Mouse (Mus musculus) E14TG2a.4 (cell line): ENCODE measurements around the gene Ddx42.

Experiments
- H3K27me3 ChIP-seq: 2 replicates; pipeline ENCODE4 v1.6.1; 2014; ENCODE audit warnings: low read length, control low read depth; ENCODE audit not compliant: insufficient read depth
- H3K36me3 ChIP-seq: 2 replicates; pipeline ENCODE4 v1.6.1; 2014; ENCODE audit warnings: low read length, control low read depth; ENCODE audit not compliant: insufficient read depth
- H3K4me1 ChIP-seq: replicated peaks from 2 replicates; pipeline ENCODE4 v1.6.1; 2014; ENCODE audit warnings: low read depth, low read length, control low read depth
- H3K4me3 ChIP-seq: replicated peaks from 2 replicates; pipeline ENCODE4 v1.5.1; 2014; ENCODE audit warnings: mild to moderate bottlenecking, low read length
- H3K9me3 ChIP-seq: 2 replicates; pipeline ENCODE4 v1.6.1; 2014; ENCODE audit warnings: low read length, control low read depth
- CTCF ChIP-seq: conservative IDR thresholded peaks from 2 replicates; pipeline ENCODE4 v1.5.1; 2014; ENCODE audit warnings: low read length
- NANOG ChIP-seq: IDR thresholded peaks from 2 replicates; pipeline ENCODE4 v1.6.1; 2014; ENCODE audit warnings: borderline replicate concordance, low read length, mixed read lengths
- POU5F1 ChIP-seq: IDR thresholded peaks from 2 replicates; pipeline ENCODE4 v1.6.1; 2014; ENCODE audit warnings: low read length, borderline replicate concordance

Ddx42 gene

DNA sequence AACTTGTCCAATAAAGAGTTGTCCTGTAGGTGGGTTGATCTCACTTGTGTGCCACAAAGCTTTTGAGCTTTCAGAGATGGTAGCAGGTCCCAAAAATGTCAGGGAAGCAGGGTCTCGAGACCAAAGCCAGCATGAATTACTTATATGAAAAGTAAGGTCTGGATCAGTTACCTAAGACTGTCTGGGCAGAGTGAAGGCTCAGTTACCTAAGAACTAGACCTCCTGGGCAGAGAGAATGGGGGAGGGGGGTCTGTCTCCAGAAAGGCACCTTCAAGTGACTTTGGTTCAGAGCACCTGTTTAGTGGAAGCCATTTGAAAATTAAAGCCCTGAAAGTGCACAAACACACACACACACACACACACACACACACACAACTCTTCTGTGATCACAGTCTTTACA is 57.6 kb downstream of the Ddx42 start:
- Histone ChIP-seq H3K4me3 (peak overlapping the region; percentile 74), H3K36me3 (peaks cover 8% of the 10 kb centered on the region), H3K4me1 (peaks cover 57% of the 10 kb centered on the region), H3K9me3 (no peaks in the 10 kb centered on the region), H3K27me3 (peaks cover 33% of the 10 kb centered on the region)
- TF ChIP-seq NANOG (no peak), CTCF (no peak), POU5F1 (no peak)

DNA sequence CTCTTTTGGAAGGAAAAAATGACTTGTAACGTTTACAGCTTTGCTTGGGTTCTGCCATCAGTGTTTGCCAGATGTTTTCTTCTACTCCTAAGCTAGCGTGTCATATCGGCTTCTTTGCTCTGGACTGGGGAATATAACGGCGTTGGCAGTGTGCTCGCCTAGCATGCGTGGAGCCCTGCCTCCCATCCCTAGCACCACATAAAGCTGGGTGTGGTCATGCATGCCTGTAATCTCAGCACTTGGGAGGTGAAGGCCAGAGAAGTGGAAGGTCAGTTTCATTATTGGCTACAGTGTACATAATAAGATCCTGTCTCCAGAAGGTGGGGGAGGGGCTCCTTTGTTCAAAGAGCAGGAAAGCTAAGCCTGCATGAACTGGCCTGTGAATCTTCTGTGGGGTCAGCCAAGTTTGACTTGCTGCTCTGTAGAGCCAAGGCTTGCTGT is 58.3 kb downstream of the Ddx42 start:
- no peak for TF ChIP-seq POU5F1
- TF ChIP-seq CTCF = no peak
- no peak for TF ChIP-seq NANOG
- peaks cover 52% of the 10 kb centered on the region for H3K4me1 ChIP-seq
- H3K9me3 ChIP-seq = no peaks in the 10 kb centered on the region
- H3K36me3 ChIP-seq = peaks cover 7% of the 10 kb centered on the region
- H3K4me3 ChIP-seq = no peak overlapping the region
- H3K27me3 ChIP-seq = peaks cover 33% of the 10 kb centered on the region

DNA sequence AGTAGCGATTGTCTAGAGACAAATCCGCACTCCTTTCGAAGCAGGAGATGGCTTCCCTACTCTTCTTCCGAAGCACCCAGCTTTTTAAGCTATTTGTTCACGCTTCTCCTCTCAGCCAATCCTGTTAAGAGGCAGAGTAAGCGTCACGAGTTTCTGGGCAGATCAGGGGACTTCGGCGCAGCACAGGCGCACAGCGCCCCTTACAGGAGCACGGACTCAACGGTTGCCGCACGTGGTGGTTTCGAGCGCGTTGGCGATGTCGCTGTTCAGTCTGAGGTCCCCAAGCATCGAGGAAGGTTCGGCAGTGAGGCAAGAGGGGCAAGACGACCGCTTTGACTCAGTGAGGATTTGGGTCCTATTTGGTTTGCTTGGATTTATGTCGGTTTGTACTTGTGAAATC is 59.7 kb downstream of the Ddx42 start, which contains the start of gene Tcam1:
Gene Tcam1 (plus strand): TSS at position 219 of the 400 bp plus-strand sequence.
- Histone ChIP-seq H3K36me3 (no peaks in the 10 kb centered on the region), H3K4me1 (peaks cover 38% of the 10 kb centered on the region), H3K4me3 (no peak within 1 kb of the TSS), H3K9me3 (no peaks in the 10 kb centered on the region), H3K27me3 (peaks cover 33% of the 10 kb centered on the region)
- no peak for TF ChIP-seq POU5F1
- TF ChIP-seq CTCF = peak; percentile 34

DNA sequence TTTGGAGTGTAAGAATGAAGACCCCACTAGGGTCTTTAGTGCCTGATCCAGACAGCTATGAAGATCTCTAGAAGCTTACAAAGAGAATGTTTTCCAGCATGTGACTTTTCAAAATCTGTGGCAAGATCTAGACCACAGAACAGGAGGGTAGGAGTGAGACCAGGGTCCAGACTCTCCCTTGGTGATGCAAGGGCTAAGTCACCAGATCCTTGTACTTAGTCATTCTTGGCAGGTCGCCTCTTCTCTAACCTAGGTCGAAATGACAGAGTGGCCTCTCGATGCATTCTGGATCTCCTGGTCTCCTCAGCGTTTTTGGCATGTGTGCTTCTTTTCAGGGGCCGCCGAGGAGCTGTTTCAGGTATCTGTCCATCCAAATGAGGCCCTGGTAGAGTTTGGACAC is 65.7 kb downstream of the Ddx42 start:
- peaks cover 9% of the 10 kb centered on the region for H3K4me1 ChIP-seq
- TF ChIP-seq NANOG (no peak), CTCF (no peak), POU5F1 (no peak)
- H3K9me3 ChIP-seq = no peaks in the 10 kb centered on the region
- peaks cover 65% of the 10 kb centered on the region for H3K27me3 ChIP-seq
- no peaks in the 10 kb centered on the region for H3K36me3 ChIP-seq
- no peak overlapping the region for H3K4me3 ChIP-seq

DNA sequence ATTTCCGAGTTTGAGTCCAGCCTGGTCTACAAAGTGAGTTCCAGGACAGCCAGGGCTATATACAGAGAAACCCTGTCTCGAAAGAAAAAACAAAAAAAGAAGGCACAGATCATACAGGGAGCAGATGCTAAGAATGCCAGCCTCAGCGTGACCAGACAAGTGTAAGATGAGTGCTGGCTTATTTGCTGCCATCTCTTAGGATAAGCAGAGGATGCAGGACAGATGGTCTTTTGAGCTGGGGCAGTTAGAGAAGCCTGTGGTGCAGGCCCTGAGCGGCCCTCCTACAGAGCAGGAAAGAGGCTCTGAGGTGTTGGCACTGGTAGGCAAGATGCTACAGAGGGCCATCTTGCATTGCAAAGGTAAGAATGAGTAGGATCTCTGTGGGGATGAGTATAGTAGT is 66.6 kb downstream of the Ddx42 start:
- Histone ChIP-seq H3K27me3 (peaks cover 61% of the 10 kb centered on the region), H3K4me3 (no peak overlapping the region), H3K36me3 (no peaks in the 10 kb centered on the region), H3K4me1 (peaks cover 9% of the 10 kb centered on the region), H3K9me3 (no peaks in the 10 kb centered on the region)
- TF ChIP-seq POU5F1 (no peak), CTCF (no peak), NANOG (no peak)

DNA sequence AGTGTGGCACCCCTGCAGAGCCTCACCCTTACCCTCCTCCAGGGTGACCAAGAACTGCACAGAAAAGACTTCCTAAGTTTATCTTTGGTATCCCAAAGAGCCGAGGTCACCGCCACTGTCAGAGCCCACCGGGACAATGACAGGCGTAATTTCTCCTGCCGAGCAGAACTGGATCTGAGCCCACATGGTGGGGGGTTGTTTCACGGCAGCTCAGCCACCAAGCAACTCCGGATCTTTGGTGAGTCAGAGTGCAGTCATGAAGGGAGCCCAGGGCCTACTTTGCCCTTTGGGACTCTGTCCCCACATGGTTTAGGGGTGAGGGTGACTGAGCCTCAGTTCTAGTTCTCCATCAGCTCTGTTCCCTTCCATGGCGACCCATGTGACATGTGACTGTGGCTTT is 67.4 kb downstream of the Ddx42 start:
- TF ChIP-seq CTCF (no peak), POU5F1 (no peak), NANOG (no peak)
- H3K4me3 ChIP-seq = no peak overlapping the region
- no peaks in the 10 kb centered on the region for H3K9me3 ChIP-seq
- H3K27me3 ChIP-seq = peaks cover 56% of the 10 kb centered on the region
- H3K4me1 ChIP-seq = peaks cover 9% of the 10 kb centered on the region
- no peaks in the 10 kb centered on the region for H3K36me3 ChIP-seq

DNA sequence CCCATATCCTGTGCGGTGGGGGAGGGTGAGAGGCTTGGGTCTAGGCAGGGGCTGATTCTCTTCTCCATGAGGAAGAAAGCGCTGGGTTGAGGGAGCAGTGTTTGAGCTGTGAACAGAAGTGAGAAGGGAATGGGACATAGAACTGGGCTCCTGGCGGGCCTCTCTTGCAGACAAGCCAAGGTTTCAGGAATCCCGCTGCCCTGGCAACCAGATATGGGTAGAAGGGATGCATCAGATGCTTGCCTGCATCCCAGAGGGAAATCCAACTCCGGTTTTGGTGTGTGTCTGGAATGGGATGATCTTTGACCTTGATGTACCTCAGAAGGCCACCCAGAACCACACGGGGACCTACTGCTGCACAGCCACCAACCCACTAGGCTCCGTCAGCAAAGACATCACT is 69.5 kb downstream of the Ddx42 start:
- peaks cover 20% of the 10 kb centered on the region for H3K9me3 ChIP-seq
- H3K36me3 ChIP-seq = no peaks in the 10 kb centered on the region
- peaks cover 9% of the 10 kb centered on the region for H3K4me1 ChIP-seq
- peaks cover 56% of the 10 kb centered on the region for H3K27me3 ChIP-seq
- TF ChIP-seq NANOG (no peak), CTCF (no peak), POU5F1 (no peak)
- H3K4me3 ChIP-seq = no peak overlapping the region

DNA sequence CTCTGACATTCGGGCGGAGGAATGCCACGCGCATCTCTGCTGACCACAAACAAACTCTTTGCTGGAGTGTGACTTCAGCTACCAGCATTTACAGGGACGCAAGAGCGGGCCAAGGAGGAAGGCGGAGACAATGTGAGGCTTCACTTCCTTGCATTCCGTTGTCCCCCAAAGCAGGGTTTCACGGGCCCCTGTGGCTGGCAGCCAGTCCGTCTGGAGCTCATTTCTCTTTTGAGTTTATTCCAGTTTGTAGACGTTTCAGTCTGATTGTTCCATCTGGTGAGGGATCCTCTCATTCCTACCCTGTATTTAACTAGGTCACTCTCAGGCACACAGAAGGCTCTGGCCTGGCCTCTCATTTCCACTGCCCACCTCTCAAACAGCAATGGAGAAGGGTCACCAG is 70.3 kb downstream of the Ddx42 start:
- H3K4me3 ChIP-seq = peak overlapping the region; percentile 26; the same call in 1 of the 2 replicates
- H3K4me1 ChIP-seq = peaks cover 9% of the 10 kb centered on the region
- H3K27me3 ChIP-seq = peaks cover 53% of the 10 kb centered on the region
- no peaks in the 10 kb centered on the region; the same call in 1 of the 2 replicates for H3K36me3 ChIP-seq
- TF ChIP-seq CTCF (no peak), NANOG (no peak), POU5F1 (no peak)
- peaks cover 28% of the 10 kb centered on the region for H3K9me3 ChIP-seq

DNA sequence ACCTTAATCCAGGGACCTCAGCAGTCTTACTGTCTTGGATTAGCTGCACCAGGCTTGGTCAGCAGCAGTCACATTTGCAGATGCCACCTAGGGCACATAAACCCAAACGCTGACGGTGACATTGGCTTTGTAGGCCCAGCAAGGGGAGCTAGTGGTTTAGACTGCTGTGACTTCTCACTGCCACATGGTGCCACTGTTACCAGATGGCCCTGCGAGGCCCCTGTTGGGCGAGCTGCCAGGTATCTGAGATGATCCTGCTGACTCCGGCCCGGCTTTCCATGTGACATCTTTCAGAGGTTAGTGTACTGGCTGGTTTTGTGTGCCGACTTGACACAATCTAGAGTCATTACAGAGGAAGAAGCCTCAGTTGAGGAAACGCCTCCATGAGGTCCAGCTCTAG is 72.6 kb downstream of the Ddx42 start:
- H3K9me3 ChIP-seq = peaks cover 34% of the 10 kb centered on the region

More for the DNA sequence above, 72.6 kb downstream of the Ddx42 start:
- no peak overlapping the region for H3K4me3 ChIP-seq
- H3K36me3 ChIP-seq = no peaks in the 10 kb centered on the region; the same call in 1 of the 2 replicates
- TF ChIP-seq POU5F1 = no peak
- TF ChIP-seq NANOG = no peak
- no peak for TF ChIP-seq CTCF
- H3K4me1 ChIP-seq = peaks cover 9% of the 10 kb centered on the region
- peaks cover 34% of the 10 kb centered on the region for H3K27me3 ChIP-seq
